Mouse (Mus musculus) natural killer cell, adult 2 months (primary cell): ENCODE measurements around the gene Ghr.

Source experiments
- DNase-seq, 2 experiments: peaks; one replicate each; pipeline ENCODE4 v3.0.0; 2022; ENCODE audit warnings: low spot score in 2 of 2

Gene Ghr

GRCm38 (mm10) chr15:3536309-3536900, 46.9 kb downstream of the Ghr start:
- no peak for DNase-seq

- DNase-seq, result no peak
Observed at GRCm38 (mm10) chr15:3514027-3514426, 69.3 kb downstream of the Ghr start.

GRCm38 (mm10) chr15:3512380-3512779, 70.9 kb downstream of the Ghr start:
- no peak for DNase-seq

GRCm38 (mm10) chr15:3511639-3512171, 71.6 kb downstream of the Ghr start:
- no peak for DNase-seq

- DNase-seq, result no peak
Observed at GRCm38 (mm10) chr15:3509089-3509488, 74.2 kb downstream of the Ghr start.

- DNase-seq, result no peak
Observed at GRCm38 (mm10) chr15:3507329-3507728, 76.0 kb downstream of the Ghr start.

- DNase-seq, result no peak
Observed at GRCm38 (mm10) chr15:3504700-3505099, 78.6 kb downstream of the Ghr start.

- DNase-seq, result no peak
Observed at GRCm38 (mm10) chr15:3501683-3502082, 81.6 kb downstream of the Ghr start.

GRCm38 (mm10) chr15:3499020-3499419, 84.3 kb downstream of the Ghr start:
- DNase-seq, result no peak

GRCm38 (mm10) chr15:3497946-3498580, 85.2 kb downstream of the Ghr start:
- no peak for DNase-seq

GRCm38 (mm10) chr15:3490868-3491267, 92.4 kb downstream of the Ghr start:
- no peak for DNase-seq

- no peak for DNase-seq
Observed at GRCm38 (mm10) chr15:3490011-3490410, 93.3 kb downstream of the Ghr start.

GRCm38 (mm10) chr15:3489180-3489579, 94.1 kb downstream of the Ghr start:
- no peak for DNase-seq

- DNase-seq, result no peak
Observed at GRCm38 (mm10) chr15:3488601-3489000, 94.7 kb downstream of the Ghr start.

GRCm38 (mm10) chr15:3486691-3487090, 96.6 kb downstream of the Ghr start:
- no peak for DNase-seq

- DNase-seq, result no peak
Observed at GRCm38 (mm10) chr15:3485367-3485766, 97.9 kb downstream of the Ghr start.

GRCm38 (mm10) chr15:3483451-3483850, 99.8 kb downstream of the Ghr start:
- DNase-seq, result no peak

- DNase-seq, result no peak
Observed at GRCm38 (mm10) chr15:3469230-3469629, 114.1 kb downstream of the Ghr start.

- DNase-seq, result no peak
Observed at GRCm38 (mm10) chr15:3466608-3467007, 116.7 kb downstream of the Ghr start.

GRCm38 (mm10) chr15:3464754-3465153, 118.5 kb downstream of the Ghr start:
- no peak for DNase-seq

- DNase-seq, result no peak
Observed at GRCm38 (mm10) chr15:3456543-3456942, 126.7 kb downstream of the Ghr start.

GRCm38 (mm10) chr15:3455572-3455971, 127.7 kb downstream of the Ghr start:
- no peak for DNase-seq

- no peak for DNase-seq
Observed at GRCm38 (mm10) chr15:3452080-3452752, 131.1 kb downstream of the Ghr start.
